Mouse (Mus musculus) T-cell, adult 2 months (primary cell): ENCODE measurements around the gene Stub1.
A peak's percentile ranks its signal among the peaks of the same experiment; 100 is the strongest.

Source experiments
- DNase-seq: peaks from one replicate; pipeline ENCODE4 v3.0.0; 2022; ENCODE audit warnings: low spot score

The Stub1 gene

GRCm38 (mm10) chr17:25786781-25787504, 46.3 kb downstream of the Stub1 start:
- no peak for DNase-seq

GRCm38 (mm10) chr17:25786280-25786679, 46.9 kb downstream of the Stub1 start, which contains the start of gene Ccdc78:
Ccdc78 (plus strand) TSS chr17:25786580.
- no peak for DNase-seq

- peak; percentile 92 for DNase-seq
These were observed 47.9 kb downstream of the Stub1 start, which contains the start of gene Haghl for GRCm38 (mm10) chr17:25785281-25785745. Haghl (minus strand) TSS chr17:25785673.

GRCm38 (mm10) chr17:25783861-25784574, 49.2 kb downstream of the Stub1 start:
- DNase-seq = no peak

- no peak for DNase-seq
These were observed 50.1 kb downstream of the Stub1 start for GRCm38 (mm10) chr17:25783086-25783485.

- DNase-seq = no peak
These were observed 51.9 kb downstream of the Stub1 start for GRCm38 (mm10) chr17:25781339-25781738.
